ENCODE assay signal across 20 mouse cellular contexts in genomic region chr5:64696099-64696498, GRCm38 (mm10).
"Had no signal": no experiment of that assay in that cellular context is flagged by ENCODE, and none has a peak within 500 bp of the region (broad histone marks: within the 10 kb centered on the region; RNA-seq: fewer than 3 reads in every experiment).

No protein-coding gene starts in this region.

- H3K9ac ChIP-seq: limb, embryonic 13.5 days; liver, embryonic 12.5 days; liver, embryonic 15.5 days; lung, embryonic 15.5 days; midbrain, embryonic 15.5 days; neural tube, embryonic 12.5 days; neural tube, embryonic 15.5 days had no signal

- H3K36me3 ChIP-seq: limb, embryonic 10.5 days; limb, embryonic 13.5 days; liver, embryonic 12.5 days; liver, embryonic 15.5 days; lung, embryonic 15.5 days; midbrain, embryonic 15.5 days; neural tube, embryonic 12.5 days; neural tube, embryonic 15.5 days had no signal

- H3K27me3 ChIP-seq: limb, embryonic 13.5 days; liver, embryonic 12.5 days; liver, embryonic 15.5 days; lung, embryonic 15.5 days; megakaryocyte, embryonic 14.5 days; midbrain, embryonic 15.5 days; neural tube, embryonic 12.5 days; neural tube, embryonic 15.5 days had no signal

- H3K4me3 ChIP-seq: left cerebral cortex, adult 2 months; limb, embryonic 10.5 days; limb, embryonic 13.5 days; liver, embryonic 12.5 days; liver, embryonic 15.5 days; lung, embryonic 15.5 days; megakaryocyte, embryonic 14.5 days; midbrain, embryonic 15.5 days; neural tube, embryonic 12.5 days; neural tube, embryonic 15.5 days had no signal

- H3K27ac ChIP-seq: kidney, postnatal 0 days; left cerebral cortex, adult 2 months; limb, embryonic 10.5 days; limb, embryonic 13.5 days; liver, embryonic 12.5 days; liver, embryonic 15.5 days; lung, embryonic 15.5 days; midbrain, embryonic 15.5 days; neural tube, embryonic 12.5 days; neural tube, embryonic 15.5 days had no signal

- H3K4me2 ChIP-seq: limb, embryonic 13.5 days; liver, embryonic 12.5 days; liver, embryonic 15.5 days; lung, embryonic 15.5 days; midbrain, embryonic 11.5 days; midbrain, embryonic 15.5 days; neural tube, embryonic 12.5 days; neural tube, embryonic 15.5 days had no signal

- ATAC-seq: liver, embryonic 12.5 days; midbrain, embryonic 15.5 days had no signal

- H3K4me1 ChIP-seq: limb, embryonic 10.5 days; limb, embryonic 13.5 days; midbrain, embryonic 15.5 days; neural tube, embryonic 12.5 days; neural tube, embryonic 15.5 days had no signal

- H3K9me3 ChIP-seq: limb, embryonic 10.5 days; limb, embryonic 13.5 days; liver, embryonic 12.5 days; liver, embryonic 15.5 days; lung, embryonic 15.5 days; midbrain, embryonic 15.5 days; neural tube, embryonic 12.5 days; neural tube, embryonic 15.5 days had no signal

- DNase-seq: kidney, adult 18-20 months; kidney, adult 9 months; layer of hippocampus, postnatal 36 days; liver; lung, adult 18-20 months; lung, postnatal 10 days; lung, postnatal 36 days; thymus, postnatal 25 days had no signal
